8 mouse cellular contexts compared by ENCODE assay signal in the genomic region with DNA sequence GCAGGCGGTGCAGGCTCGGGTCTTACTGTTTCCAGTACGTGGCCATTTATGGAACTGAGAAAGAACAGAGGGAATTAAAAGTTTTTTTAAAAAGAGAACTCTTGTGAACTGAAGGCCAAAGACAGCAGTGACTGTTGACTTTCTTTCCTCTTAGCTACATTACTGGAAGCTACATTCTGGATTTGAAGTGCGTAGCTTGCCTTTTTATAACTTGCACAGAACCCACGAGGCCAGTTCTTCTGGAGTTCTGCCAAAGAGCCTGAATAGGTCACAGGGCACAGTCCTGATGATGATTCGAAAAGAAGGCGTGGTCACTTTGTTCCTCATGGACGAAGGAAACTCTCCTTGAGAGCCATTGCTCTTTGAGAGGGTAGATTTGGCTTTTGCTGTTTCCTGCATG. TPM values are rescaled to one million over a fixed set of nuclear protein-coding genes. Genes with fewer than 3 reads are reported as not detected.
DNase-seq lines count a peak whose midpoint lies in the region; ATAC-seq and TF ChIP-seq lines count a peak whose summit lies in the region.

No protein-coding gene starts in this region.

- no peaks in the 10 kb centered on the region for H3K9me3 ChIP-seq in limb, embryonic 12.5 days
- H3K9me3 ChIP-seq in limb, embryonic 10.5 days (replicated peaks) = no peaks in the 10 kb centered on the region
- no peaks in the 10 kb centered on the region for H3K9me3 ChIP-seq in kidney, postnatal 0 days (replicated peaks; ENCODE audit: low read length)

- TF ChIP-seq POLR2A in cerebellum, adult 2 months (IDR thresholded peaks at IDR 0.05; ENCODE audit: borderline replicate concordance, insufficient read depth, low read length) = no peak

- H3K4me2 ChIP-seq in limb, embryonic 12.5 days = no peak overlapping the region; the same call in 1 of the 2 replicates
- peak overlapping the region; percentile 48 for H3K4me2 ChIP-seq in kidney, postnatal 0 days (ENCODE audit: low read length)

- H3K4me1 ChIP-seq in limb, embryonic 12.5 days (replicated peaks) = peaks cover 17% of the 10 kb centered on the region
- peaks cover 25% of the 10 kb centered on the region for H3K4me1 ChIP-seq in limb, embryonic 10.5 days
- H3K4me1 ChIP-seq in kidney, postnatal 0 days (replicated peaks; ENCODE audit: insufficient read depth, low read length) = peaks cover 19% of the 10 kb centered on the region; the same call in 1 of the 2 replicates
- no peaks in the 10 kb centered on the region; the same call in 1 of the 2 replicates for H3K4me1 ChIP-seq in cerebellum, adult 2 months (ENCODE audit: control insufficient read depth, insufficient read depth, low read length)

- H3K36me3 ChIP-seq in limb, embryonic 12.5 days = peaks cover 6% of the 10 kb centered on the region; the same call in 1 of the 2 replicates
- H3K36me3 ChIP-seq in limb, embryonic 10.5 days = peaks cover 11% of the 10 kb centered on the region
- H3K36me3 ChIP-seq in kidney, postnatal 0 days (ENCODE audit: insufficient read depth, low read length) = no peaks in the 10 kb centered on the region

- no peak overlapping the region for H3K4me3 ChIP-seq in limb, embryonic 12.5 days (replicated peaks)
- no peak overlapping the region for H3K4me3 ChIP-seq in limb, embryonic 10.5 days
- peak overlapping the region; percentile 10 for H3K4me3 ChIP-seq in kidney, postnatal 0 days (replicated peaks; ENCODE audit: low read depth, low read length)
- H3K4me3 ChIP-seq in cerebellum, adult 2 months (replicated peaks; ENCODE audit: insufficient read depth, low read depth, low read length) = no peak overlapping the region

- no peak for DNase-seq in limb, embryonic 10.5 days (ENCODE audit: low spot score)
- DNase-seq in heart, adult 8-10 months (ENCODE audit: low spot score) = peak; percentile 81
- DNase-seq in kidney, postnatal 0 days (ENCODE audit: low spot score) = peak; percentile 71
- no peak for DNase-seq in left cerebral cortex, postnatal 4 days
- DNase-seq in layer of hippocampus, adult 9-10 months (ENCODE audit: low spot score) = no peak
- no peak for DNase-seq in cerebellum, adult 2 months

- peak overlapping the region; percentile 23; the same call in 1 of the 2 replicates for H3K27ac ChIP-seq in limb, embryonic 12.5 days
- H3K27ac ChIP-seq in limb, embryonic 10.5 days = no peak overlapping the region
- H3K27ac ChIP-seq in kidney, postnatal 0 days = peak overlapping the region; percentile 85
- H3K27ac ChIP-seq in cerebellum, adult 2 months (ENCODE audit: insufficient read depth, low read length) = no peak overlapping the region

- intact Hi-C loops in left cerebral cortex, postnatal 4 days (cut with DNase I) = no loop called here

- no peak for TF ChIP-seq CTCF in kidney, postnatal 0 days (IDR thresholded peaks at IDR 0.05; ENCODE audit: low read depth)
- no peak for TF ChIP-seq CTCF in cerebellum, adult 2 months (IDR thresholded peaks at IDR 0.05; ENCODE audit: borderline replicate concordance, insufficient read depth, low read depth, low read length)

- H3K9ac ChIP-seq in limb, embryonic 12.5 days (replicated peaks) = no peak overlapping the region
- peak overlapping the region; percentile 35; the same call in 1 of the 2 replicates for H3K9ac ChIP-seq in kidney, postnatal 0 days (ENCODE audit: low read depth, low read length)

- ATAC-seq in limb, embryonic 12.5 days (ENCODE audit: insufficient number of reproducible peaks, insufficient read depth, low FRiP score, low TSS enrichment, low read depth) = no peak
- ATAC-seq in kidney, postnatal 0 days (replicated peaks; ENCODE audit: low FRiP score, low read depth) = no peak
- ATAC-seq in megakaryocyte progenitor cell, adult 5-6 weeks (replicated peaks; ENCODE audit: poor library complexity) = 0 out of 2 replicates have a peak, but pooled peaks have one; percentile 12

- WGBS in limb, embryonic 12.5 days = 59% methylated on average over 8 of the region's 8 CpGs
- WGBS in limb, embryonic 10.5 days = 69% methylated on average over 8 of the region's 8 CpGs
- WGBS in kidney, postnatal 0 days = 25% methylated on average over 8 of the region's 8 CpGs
- WGBS in cerebellum, adult 2 months = 66% methylated on average over 8 of the region's 8 CpGs

- H3K27me3 ChIP-seq in limb, embryonic 12.5 days = no peaks in the 10 kb centered on the region
- H3K27me3 ChIP-seq in limb, embryonic 10.5 days (ENCODE audit: low read depth, poor library complexity, severe bottlenecking) = no peaks in the 10 kb centered on the region
- no peaks in the 10 kb centered on the region for H3K27me3 ChIP-seq in kidney, postnatal 0 days (ENCODE audit: insufficient read depth, low read length)
- no peaks in the 10 kb centered on the region for H3K27me3 ChIP-seq in cerebellum, adult 2 months (ENCODE audit: control insufficient read depth, insufficient read depth, low read length)

RNA-seq across cellular contexts. Expression of gene Syne2, which starts 35.6 kb away (rescaled TPM):
- 106 and 119 TPM in 2 replicates for polyA plus RNA-seq in limb, embryonic 12.5 days (2016; fragmentation: Nextera tagmentation; extraction: Ambion mirVana)
- polyA plus RNA-seq in limb, embryonic 10.5 days (2016; fragmentation: Nextera tagmentation; extraction: Ambion mirVana) = 89.8 and 113 TPM in 2 replicates
- 10 to 100 TPM; 32.6 to 39.6 (median 36.4) TPM for total RNA-seq in heart, adult 8-10 months (2022)
- 37.2 and 47.5 TPM in 2 replicates for polyA plus RNA-seq in kidney, postnatal 0 days (2015; fragmentation: Nextera tagmentation; extraction: Ambion mirVana)
- 4.3 and 5.1 TPM in 2 replicates for total RNA-seq in megakaryocyte progenitor cell, adult 5-6 weeks (2015)
- total RNA-seq in megakaryocyte progenitor cell, adult 5-6 weeks (2017) = 6.8 TPM in 2 replicates
- total RNA-seq in left cerebral cortex, postnatal 4 days (2021) = 10 to 100 TPM; 37.6 to 43.8 TPM
- polyA plus RNA-seq in cerebellum, adult 2 months (2012; rRNA removed) = 39.3 and 45.0 TPM in 2 replicates

Comparison
In these comparisons a context has a peak if more than half of its experiments do, and no peak if none do; other contexts are left out.
1. H3K27ac ChIP-seq: peak in limb, embryonic 12.5 days (single experiment) and kidney, postnatal 0 days (single experiment); none in limb, embryonic 10.5 days (single experiment) and cerebellum, adult 2 months (single experiment).
2. DNase-seq: peak in heart, adult 8-10 months (single experiment) and kidney, postnatal 0 days (single experiment); none in limb, embryonic 10.5 days (single experiment), left cerebral cortex, postnatal 4 days (single experiment), layer of hippocampus, adult 9-10 months (single experiment) and cerebellum, adult 2 months (0 of 2).